Mouse (Mus musculus): ENCODE measurements at regions not wholly inside any gene's neighbourhood (a gene's known extent, or its start where the extent isn't known, plus 50 kb on each side); places are given as distances from the start of the nearest gene placed in this dataset.

- Histone ChIP-seq H3K4me2 (replicated peaks) (no peak overlapping the region), H3K4me3 (no peak overlapping the region), H3K4me1 (no peaks in the 10 kb centered on the region), H3K9me3 (no peaks in the 10 kb centered on the region), H3K36me3 (no peaks in the 10 kb centered on the region), H3K27ac (no peak overlapping the region), H3K9ac (no peak overlapping the region), H3K27me3 (replicated peaks) (no peaks in the 10 kb centered on the region)
- no peak for ATAC-seq (ENCODE audit: low FRiP score, low read depth)
- WGBS = 84% methylated on average over 2 of the region's 2 CpGs
Measured at GRCm38 (mm10) chr12:15552210-15552609, 264.5 kb downstream of the Trib2 start.

- no peak for ATAC-seq (ENCODE audit: low FRiP score, low read depth)
- 83% methylated on average over 4 of the region's 4 CpGs for WGBS
Measured at GRCm38 (mm10) chr12:15551281-15551900, 265.3 kb downstream of the Trib2 start.

GRCm38 (mm10) chr12:15544351-15544750 is 272.4 kb downstream of the Trib2 start:
- no peaks in the 10 kb centered on the region for H3K4me1 ChIP-seq
- H3K27ac ChIP-seq = no peak overlapping the region
- no peaks in the 10 kb centered on the region for H3K9me3 ChIP-seq
- no peaks in the 10 kb centered on the region for H3K27me3 ChIP-seq (replicated peaks)
- H3K4me2 ChIP-seq (replicated peaks) = no peak overlapping the region
- ATAC-seq (ENCODE audit: low FRiP score, low read depth) = no peak
- 94% methylated on average over 1 of the region's 1 CpGs for WGBS
- no peaks in the 10 kb centered on the region for H3K36me3 ChIP-seq
- H3K4me3 ChIP-seq = no peak overlapping the region
- no peak overlapping the region for H3K9ac ChIP-seq

More at GRCm38 (mm10) chr12:15551281-15551900, 265.3 kb downstream of the Trib2 start:
- no peaks in the 10 kb centered on the region for H3K9me3 ChIP-seq
- H3K27me3 ChIP-seq (replicated peaks) = no peaks in the 10 kb centered on the region
- no peak overlapping the region for H3K27ac ChIP-seq
- no peak overlapping the region for H3K4me3 ChIP-seq
- no peaks in the 10 kb centered on the region for H3K36me3 ChIP-seq
- no peak overlapping the region for H3K4me2 ChIP-seq (replicated peaks)
- H3K9ac ChIP-seq = no peak overlapping the region
- no peaks in the 10 kb centered on the region for H3K4me1 ChIP-seq

GRCm38 (mm10) chr12:15542486-15542885 is 274.2 kb downstream of the Trib2 start:
- no peak overlapping the region for H3K4me2 ChIP-seq (replicated peaks)
- H3K36me3 ChIP-seq = no peaks in the 10 kb centered on the region
- no peak overlapping the region for H3K27ac ChIP-seq
- H3K9ac ChIP-seq = no peak overlapping the region
- 75% methylated on average over 2 of the region's 2 CpGs for WGBS
- H3K27me3 ChIP-seq (replicated peaks) = no peaks in the 10 kb centered on the region
- no peaks in the 10 kb centered on the region for H3K9me3 ChIP-seq
- ATAC-seq (ENCODE audit: low FRiP score, low read depth) = no peak
- no peaks in the 10 kb centered on the region for H3K4me1 ChIP-seq
- H3K4me3 ChIP-seq = no peak overlapping the region

- 76% methylated on average over 8 of the region's 8 CpGs for WGBS
- H3K4me3 ChIP-seq = no peak overlapping the region
- no peaks in the 10 kb centered on the region for H3K4me1 ChIP-seq
- H3K27ac ChIP-seq = no peak overlapping the region
- H3K27me3 ChIP-seq (replicated peaks) = no peaks in the 10 kb centered on the region
- no peaks in the 10 kb centered on the region for H3K9me3 ChIP-seq
- H3K9ac ChIP-seq = no peak overlapping the region
- no peak for ATAC-seq (ENCODE audit: low FRiP score, low read depth)
- H3K36me3 ChIP-seq = no peaks in the 10 kb centered on the region
- H3K4me2 ChIP-seq (replicated peaks) = no peak overlapping the region
Measured at GRCm38 (mm10) chr12:15536852-15537368, 279.8 kb downstream of the Trib2 start.

- Histone ChIP-seq H3K4me3 (no peak overlapping the region), H3K9me3 (no peaks in the 10 kb centered on the region), H3K9ac (no peak overlapping the region), H3K36me3 (no peaks in the 10 kb centered on the region), H3K4me1 (no peaks in the 10 kb centered on the region), H3K27me3 (replicated peaks) (no peaks in the 10 kb centered on the region), H3K27ac (no peak overlapping the region), H3K4me2 (replicated peaks) (no peak overlapping the region)
- ATAC-seq (ENCODE audit: low FRiP score, low read depth) = no peak
- WGBS = 91% methylated on average over 5 of the region's 5 CpGs
Measured at GRCm38 (mm10) chr12:15536247-15536646, 280.5 kb downstream of the Trib2 start.

- WGBS = 12% methylated on average over 6 of the region's 6 CpGs
- no peaks in the 10 kb centered on the region for H3K36me3 ChIP-seq
Measured at GRCm38 (mm10) chr12:15535822-15536221, 280.9 kb downstream of the Trib2 start.

GRCm38 (mm10) chr12:15520783-15521407 is 295.8 kb downstream of the Trib2 start:
- WGBS = 58% methylated on average over 4 of the region's 4 CpGs
- H3K9ac ChIP-seq = no peak overlapping the region
- H3K27ac ChIP-seq = no peak overlapping the region
- H3K4me1 ChIP-seq = no peaks in the 10 kb centered on the region
- no peak overlapping the region for H3K4me3 ChIP-seq
- no peaks in the 10 kb centered on the region for H3K36me3 ChIP-seq
- ATAC-seq (ENCODE audit: low FRiP score, low read depth) = no peak
- no peaks in the 10 kb centered on the region for H3K27me3 ChIP-seq (replicated peaks)
- no peak overlapping the region for H3K4me2 ChIP-seq (replicated peaks)
- no peaks in the 10 kb centered on the region for H3K9me3 ChIP-seq

More at GRCm38 (mm10) chr12:15535822-15536221, 280.9 kb downstream of the Trib2 start:
- H3K27ac ChIP-seq = no peak overlapping the region
- ATAC-seq (ENCODE audit: low FRiP score, low read depth) = peak; percentile 68; the same call in 1 of the 2 replicates
- no peaks in the 10 kb centered on the region for H3K27me3 ChIP-seq (replicated peaks)
- no peaks in the 10 kb centered on the region for H3K4me1 ChIP-seq
- no peak overlapping the region for H3K4me3 ChIP-seq
- H3K9me3 ChIP-seq = no peaks in the 10 kb centered on the region
- H3K9ac ChIP-seq = no peak overlapping the region
- no peak overlapping the region for H3K4me2 ChIP-seq (replicated peaks)

GRCm38 (mm10) chr12:15511994-15512393 is 304.7 kb downstream of the Trib2 start:
- Histone ChIP-seq H3K4me2 (replicated peaks) (no peak overlapping the region), H3K9me3 (no peaks in the 10 kb centered on the region), H3K9ac (no peak overlapping the region), H3K4me3 (no peak overlapping the region), H3K36me3 (no peaks in the 10 kb centered on the region), H3K27me3 (replicated peaks) (no peaks in the 10 kb centered on the region), H3K27ac (no peak overlapping the region), H3K4me1 (no peaks in the 10 kb centered on the region)
- no peak for ATAC-seq (ENCODE audit: low FRiP score, low read depth)
- 71% methylated on average over 2 of the region's 2 CpGs for WGBS

GRCm38 (mm10) chr12:15507576-15507975 is 309.1 kb downstream of the Trib2 start:
- Histone ChIP-seq H3K9me3 (no peaks in the 10 kb centered on the region), H3K9ac (no peak overlapping the region), H3K36me3 (no peaks in the 10 kb centered on the region), H3K27me3 (replicated peaks) (no peaks in the 10 kb centered on the region), H3K4me2 (replicated peaks) (no peak overlapping the region), H3K4me3 (no peak overlapping the region), H3K4me1 (no peaks in the 10 kb centered on the region), H3K27ac (no peak overlapping the region)
- WGBS = 30% methylated on average over 7 of the region's 7 CpGs
- no peak for ATAC-seq (ENCODE audit: low FRiP score, low read depth)

- no peaks in the 10 kb centered on the region for H3K36me3 ChIP-seq
- H3K4me2 ChIP-seq (replicated peaks) = no peak overlapping the region
- H3K9me3 ChIP-seq = no peaks in the 10 kb centered on the region
- H3K4me3 ChIP-seq = no peak overlapping the region
- ATAC-seq (ENCODE audit: low FRiP score, low read depth) = no peak
- no peak overlapping the region for H3K27ac ChIP-seq
- H3K9ac ChIP-seq = no peak overlapping the region
- no peaks in the 10 kb centered on the region for H3K27me3 ChIP-seq (replicated peaks)
- 92% methylated on average over 2 of the region's 2 CpGs for WGBS
- H3K4me1 ChIP-seq = no peaks in the 10 kb centered on the region
Measured at GRCm38 (mm10) chr12:15493640-15494039, 323.1 kb downstream of the Trib2 start.

- 88% methylated on average over 3 of the region's 3 CpGs for WGBS
- Histone ChIP-seq H3K9ac (no peak overlapping the region), H3K9me3 (no peaks in the 10 kb centered on the region), H3K27me3 (replicated peaks) (no peaks in the 10 kb centered on the region), H3K4me3 (no peak overlapping the region), H3K4me1 (no peaks in the 10 kb centered on the region), H3K36me3 (no peaks in the 10 kb centered on the region), H3K4me2 (replicated peaks) (no peak overlapping the region), H3K27ac (no peak overlapping the region)
- no peak for ATAC-seq (ENCODE audit: low FRiP score, low read depth)
Measured at GRCm38 (mm10) chr12:15472741-15473140, 344.0 kb downstream of the Trib2 start.

- Histone ChIP-seq H3K9me3 (peaks cover 5% of the 10 kb centered on the region; the same call in 1 of the 2 replicates), H3K36me3 (no peaks in the 10 kb centered on the region), H3K9ac (no peak overlapping the region), H3K4me2 (replicated peaks) (no peak overlapping the region), H3K27ac (no peak overlapping the region), H3K27me3 (replicated peaks) (no peaks in the 10 kb centered on the region), H3K4me3 (no peak overlapping the region), H3K4me1 (no peaks in the 10 kb centered on the region)
- no peak for ATAC-seq (ENCODE audit: low FRiP score, low read depth)
- WGBS = 88% methylated on average over 1 of the region's 1 CpGs
Measured at GRCm38 (mm10) chr12:15459429-15459828, 357.3 kb downstream of the Trib2 start.

All from neural tube, embryonic 12.5 days (tissue).